Mouse (Mus musculus) MEL (cell line): ENCODE measurements around the gene Mnt.

Experiments
- CHD2 ChIP-seq: IDR thresholded peaks from 2 replicates; pipeline ENCODE4 v1.6.1; 2011; ENCODE audit warnings: low read length, improper control_type of control experiment
- CTCF ChIP-seq, 3 experiments: IDR thresholded peaks in 2 of 3; conservative IDR thresholded peaks in 1 of 3; 2 replicates each; pipeline ENCODE4 v1.5.1; 2011 to 2012; ENCODE audit warnings: low read length in 3 of 3, low read depth in 2 of 3, mild to moderate bottlenecking in 2 of 3, improper control_type of control experiment in 1 of 3, inconsistent platforms in 1 of 3, mixed read lengths in 1 of 3, moderate library complexity in 1 of 3; ENCODE audit not compliant: control insufficient read depth in 1 of 3, insufficient read depth in 1 of 3, poor library complexity in 1 of 3, severe bottlenecking in 1 of 3
- EP300 ChIP-seq, 2 experiments: IDR thresholded peaks; 2 replicates each; pipeline ENCODE4 v1.6.1; 2011; ENCODE audit warnings: improper control_type of control experiment in 2 of 2, low read length in 2 of 2, low read depth in 1 of 2, mild to moderate bottlenecking in 1 of 2
- GATA1 ChIP-seq: IDR thresholded peaks from 2 replicates; pipeline ENCODE4 v1.6.1; 2011; ENCODE audit warnings: low read depth, low read length, improper control_type of control experiment
- MAFK ChIP-seq: IDR thresholded peaks from 2 replicates; pipeline ENCODE4 v1.6.1; 2011; ENCODE audit warnings: low read depth, mild to moderate bottlenecking, low read length, improper control_type of control experiment, borderline replicate concordance
- MAX ChIP-seq: IDR thresholded peaks from 2 replicates; pipeline ENCODE4 v1.6.1; 2011; ENCODE audit warnings: low read length, improper control_type of control experiment
- MAZ ChIP-seq: IDR thresholded peaks from 2 replicates; pipeline ENCODE4 v1.6.1; 2012; ENCODE audit warnings: low read depth, mild to moderate bottlenecking, inconsistent platforms, low read length, improper control_type of control experiment
- MYC ChIP-seq: IDR thresholded peaks from 2 replicates; pipeline ENCODE4 v1.6.1; 2011; ENCODE audit warnings: low read depth, mild to moderate bottlenecking, low read length, improper control_type of control experiment, moderate library complexity
- POLR2A ChIP-seq, 2 experiments: IDR thresholded peaks; 2 replicates each; pipeline ENCODE4 v1.6.1; 2011 to 2012; ENCODE audit warnings: low read length in 2 of 2, mild to moderate bottlenecking in 2 of 2, control low read depth in 1 of 2, improper control_type of control experiment in 1 of 2, low read depth in 1 of 2, moderate library complexity in 1 of 2; ENCODE audit not compliant: control insufficient read depth in 1 of 2, insufficient read depth in 1 of 2, poor library complexity in 1 of 2
- TCF12 ChIP-seq: IDR thresholded peaks from 2 replicates; pipeline ENCODE4 v1.6.1; 2014; ENCODE audit warnings: low read depth, mild to moderate bottlenecking, inconsistent platforms, low read length, improper control_type of control experiment, moderate library complexity
- USF1 ChIP-seq: IDR thresholded peaks from 2 replicates; pipeline ENCODE4 v1.6.1; 2014; ENCODE audit warnings: low read depth, mild to moderate bottlenecking, inconsistent platforms, low read length, improper control_type of control experiment, moderate library complexity
- ZKSCAN1 ChIP-seq: IDR thresholded peaks from 2 replicates; pipeline ENCODE4 v1.6.1; 2012; ENCODE audit warnings: low read depth, mild to moderate bottlenecking, inconsistent platforms, low read length, improper control_type of control experiment, moderate library complexity

- no peak for TF ChIP-seq EP300 (IDR thresholded peaks at IDR 0.05; ENCODE audit: low read depth in 1 of 2, low read length in 2 of 2)
- TF ChIP-seq TCF12: no peak
- TF ChIP-seq MAX: no peak
- TF ChIP-seq POLR2A (IDR thresholded peaks at IDR 0.05; ENCODE audit: control insufficient read depth in 1 of 2, insufficient read depth in 1 of 2, low read depth in 1 of 2, low read length in 2 of 2, poor library complexity in 1 of 2): no peak
- TF ChIP-seq MYC: no peak
- TF ChIP-seq CTCF (IDR thresholded peaks at IDR 0.05 in 2 of 3, conservative IDR thresholded peaks at IDR 0.05 in 1 of 3; ENCODE audit: control insufficient read depth in 1 of 3, insufficient read depth in 1 of 3, low read depth in 2 of 3, low read length in 3 of 3, poor library complexity in 1 of 3, severe bottlenecking in 1 of 3): no peak
- no peak for TF ChIP-seq USF1
- TF ChIP-seq MAFK: no peak
- no peak for TF ChIP-seq ZKSCAN1
- TF ChIP-seq MAZ: no peak
- no peak for TF ChIP-seq CHD2
- no peak for TF ChIP-seq GATA1
Observed at GRCm38 (mm10) chr11:74880999-74881398, 50.3 kb downstream of the Mnt start.
